Mouse (Mus musculus) natural killer cell, adult 2 months (primary cell): ENCODE measurements at regions not wholly inside any gene's neighbourhood (a gene's known extent, or its start where the extent isn't known, plus 50 kb on each side); places are given as distances from the start of the nearest gene placed in this dataset.

ENCODE experiments used
- DNase-seq, 2 experiments: peaks; one replicate each; pipeline ENCODE4 v3.0.0; 2022; ENCODE audit warnings: low spot score in 2 of 2

DNA sequence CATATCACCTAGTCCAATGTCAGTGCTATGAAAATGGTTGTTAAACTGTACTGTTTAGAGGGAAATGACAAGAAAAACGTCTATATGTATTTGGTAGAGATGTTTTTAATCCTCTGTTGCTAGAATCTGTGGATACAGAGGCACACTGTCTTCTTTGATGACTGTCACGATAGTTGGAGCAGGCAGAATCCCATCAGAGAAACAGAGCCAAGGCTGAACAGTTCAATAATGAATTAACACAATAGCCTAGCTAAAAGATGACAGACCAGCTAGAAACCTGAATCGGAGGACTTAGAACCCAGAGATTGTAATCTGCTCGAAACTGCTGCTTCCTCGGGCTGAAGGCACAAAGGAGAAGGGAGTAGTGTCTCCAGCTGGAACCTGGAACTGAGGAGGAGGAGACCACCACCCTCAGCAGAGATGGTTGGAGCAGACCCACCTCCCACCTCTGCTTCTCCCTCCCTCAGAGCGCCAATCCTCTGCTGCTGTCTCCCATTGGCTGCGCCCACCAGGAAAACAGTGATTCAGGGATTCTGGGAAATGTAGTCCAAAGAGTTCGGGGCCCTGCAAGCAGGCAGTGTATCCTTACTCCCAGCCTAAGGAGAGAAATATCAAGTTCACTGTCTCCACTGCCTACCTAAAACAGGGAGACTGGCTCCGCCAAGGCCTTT lies 98.2 kb upstream of the Mgme1 start:
- no peak for DNase-seq

- DNase-seq, result no peak
Measured at GRCm38 (mm10) chr2:144173358-144174106, 96.9 kb upstream of the Mgme1 start.

DNA sequence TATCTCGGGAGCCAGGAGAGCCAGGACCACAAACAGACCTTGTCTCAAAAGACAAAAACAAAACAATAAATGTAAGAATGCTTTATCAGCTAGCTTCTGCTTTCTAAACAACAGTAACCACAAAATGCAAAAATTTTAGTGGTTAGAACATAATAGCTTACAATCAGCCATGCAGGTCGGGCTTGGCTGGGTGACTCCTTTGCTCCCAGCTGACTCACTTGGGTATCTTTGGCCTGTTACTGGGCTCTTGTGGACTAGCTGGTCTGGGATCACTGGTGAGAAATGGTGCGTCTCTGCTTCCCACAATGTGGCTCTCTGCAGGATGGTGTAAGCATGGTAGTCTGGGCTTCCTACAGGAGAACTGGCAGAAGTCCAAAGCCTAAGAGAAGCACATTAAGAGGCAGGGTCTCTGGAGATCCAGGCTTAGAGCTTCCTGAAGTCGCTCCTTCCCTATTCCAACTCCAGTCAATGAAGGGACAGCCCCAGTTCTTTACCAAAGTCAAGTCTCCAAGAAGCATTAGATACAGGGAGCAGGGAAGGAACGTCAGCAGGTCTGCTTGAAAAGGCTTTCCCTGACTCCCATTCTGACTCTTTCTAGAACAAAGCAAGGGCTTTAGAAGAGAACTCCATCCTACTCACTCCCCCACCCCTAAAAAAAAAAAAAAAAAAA lies 96.0 kb upstream of the Mgme1 start:
- peak in 1 of 2 experiments; percentile 8 for DNase-seq

DNA sequence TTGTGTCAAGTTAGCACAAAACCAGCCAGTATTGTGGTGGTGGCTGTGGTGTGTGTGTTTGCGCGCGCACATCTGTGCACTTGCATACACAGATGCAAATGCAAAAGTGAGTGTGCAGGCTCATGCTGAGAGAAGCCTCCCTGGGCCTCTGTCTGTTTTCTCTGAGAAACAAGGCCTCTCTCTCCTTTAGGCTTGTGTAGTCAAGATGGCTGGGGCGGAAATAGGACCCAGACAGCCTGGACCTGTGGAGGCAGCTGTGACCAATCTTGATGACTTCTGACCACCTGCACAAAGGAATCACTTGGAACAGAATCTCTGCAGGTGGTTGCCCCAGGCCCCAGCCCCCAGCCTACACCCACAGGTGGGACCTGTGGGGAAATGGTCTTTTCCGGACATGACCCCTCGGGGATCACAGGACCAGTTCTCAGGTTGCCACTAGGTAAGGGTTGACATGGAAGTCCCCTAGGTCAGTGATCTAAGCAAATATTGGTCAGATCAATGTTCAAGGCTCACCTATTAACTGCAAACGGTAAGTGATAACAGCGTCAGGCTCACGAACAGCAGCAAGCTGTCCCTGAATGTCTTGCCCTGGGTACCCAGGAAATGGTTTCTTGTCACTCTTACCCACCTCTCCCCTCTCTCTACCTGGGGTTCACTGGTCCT lies 93.8 kb upstream of the Mgme1 start:
- no peak for DNase-seq

GRCm38 (mm10) chr2:144177268-144177667 lies 93.2 kb upstream of the Mgme1 start:
- no peak for DNase-seq

GRCm38 (mm10) chr2:144177920-144178319 lies 92.5 kb upstream of the Mgme1 start:
- no peak for DNase-seq

GRCm38 (mm10) chr2:144182108-144182507 lies 88.4 kb upstream of the Mgme1 start:
- no peak for DNase-seq

DNA sequence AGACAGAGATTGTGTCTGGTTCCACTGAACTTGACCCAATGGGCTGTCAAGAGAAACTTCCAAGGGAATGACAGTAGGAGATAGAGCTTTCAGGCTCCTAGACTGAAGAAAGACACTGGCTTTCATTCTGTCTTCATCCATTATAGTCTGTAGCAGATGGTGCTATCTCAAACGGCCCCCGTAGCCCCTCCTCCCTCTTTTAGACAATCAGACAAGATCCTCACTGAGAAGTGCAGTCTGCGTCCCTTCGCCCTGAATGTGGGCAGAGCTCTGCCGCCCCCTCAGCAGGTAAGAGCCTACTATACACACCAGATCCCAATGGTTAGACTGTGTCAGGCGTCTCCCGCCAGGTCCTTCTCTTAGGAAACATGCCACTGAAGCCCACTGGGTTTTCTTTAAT lies 87.9 kb upstream of the Mgme1 start:
- no peak for DNase-seq

DNA sequence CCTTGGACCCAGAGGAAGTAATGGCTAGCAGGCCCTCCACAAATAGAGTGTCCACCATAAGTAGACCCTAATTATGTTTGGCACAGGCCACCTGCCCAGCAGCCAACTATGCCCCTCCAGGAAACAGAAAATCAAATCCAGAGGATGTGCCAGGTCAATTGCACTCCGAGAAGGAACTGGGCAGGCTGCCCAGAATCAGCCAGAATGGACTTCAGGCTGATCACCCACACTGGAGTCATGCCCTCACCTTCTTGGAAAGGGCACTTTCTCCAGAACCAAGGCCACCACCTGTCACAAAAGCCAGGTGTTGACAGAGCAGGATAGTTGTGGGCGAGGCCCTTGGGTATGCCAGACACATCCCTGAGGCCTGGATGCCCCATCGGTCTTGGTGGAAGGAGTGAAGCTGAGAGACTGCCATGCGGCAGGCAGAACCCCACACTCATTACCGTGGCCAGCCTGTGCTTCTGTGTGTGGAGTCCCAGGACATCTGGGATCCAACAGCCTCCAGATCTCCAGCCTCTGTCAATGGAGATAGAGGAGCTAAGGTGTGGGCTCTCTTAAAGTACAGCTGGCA lies 87.0 kb upstream of the Mgme1 start:
- DNase-seq, result no peak

- no peak for DNase-seq
Measured at GRCm38 (mm10) chr2:144185175-144185574, 85.3 kb upstream of the Mgme1 start.

- DNase-seq, result no peak
Measured at GRCm38 (mm10) chr2:144186426-144186825, 84.0 kb upstream of the Mgme1 start.

- no peak for DNase-seq
Measured at GRCm38 (mm10) chr2:144188076-144188475, 82.4 kb upstream of the Mgme1 start.

DNA sequence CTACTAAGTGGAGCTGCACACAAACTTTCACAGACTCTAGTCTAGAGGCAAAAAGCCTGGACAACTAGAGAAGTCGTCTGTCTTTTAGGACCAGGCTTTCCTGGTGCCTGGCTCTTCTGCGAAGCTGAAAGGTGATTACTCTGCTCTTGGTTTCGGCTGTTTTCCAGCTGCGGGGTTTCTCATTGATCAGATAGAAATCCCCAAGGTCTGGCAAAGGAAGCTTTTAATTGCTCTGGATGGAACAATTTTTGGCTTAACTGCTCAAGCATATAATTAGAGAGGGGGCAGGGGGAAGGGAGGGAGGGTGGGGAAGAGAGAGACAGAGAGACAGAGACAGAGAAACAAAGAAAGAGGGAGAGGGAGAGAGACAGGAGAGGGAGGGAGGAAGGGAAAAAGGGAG lies 82.0 kb upstream of the Mgme1 start:
- no peak for DNase-seq

GRCm38 (mm10) chr2:144189756-144190155 lies 80.7 kb upstream of the Mgme1 start:
- DNase-seq, result no peak

GRCm38 (mm10) chr2:144191018-144191417 lies 79.4 kb upstream of the Mgme1 start:
- DNase-seq, result no peak

GRCm38 (mm10) chr2:144191707-144192106 lies 78.8 kb upstream of the Mgme1 start:
- no peak for DNase-seq

DNA sequence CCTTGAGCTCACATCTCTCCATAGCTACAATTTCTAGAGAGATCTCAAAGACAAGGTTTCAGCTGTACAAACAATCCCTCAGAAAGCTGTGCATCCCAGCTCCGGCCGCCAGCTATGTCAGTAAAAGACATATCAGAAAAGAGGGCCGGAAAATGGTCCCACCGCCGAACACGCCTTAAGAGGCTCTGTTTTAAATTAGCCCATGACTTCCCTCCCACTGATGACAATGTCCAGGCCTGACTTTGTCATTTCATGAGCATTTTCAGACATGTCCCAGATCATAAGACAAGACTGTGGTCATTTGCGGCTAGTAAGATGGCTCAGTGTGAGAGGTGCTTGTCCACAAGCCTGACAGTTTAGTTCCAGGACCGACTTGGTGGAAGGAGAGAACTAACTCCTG lies 78.0 kb upstream of the Mgme1 start:
- DNase-seq, result no peak

DNA sequence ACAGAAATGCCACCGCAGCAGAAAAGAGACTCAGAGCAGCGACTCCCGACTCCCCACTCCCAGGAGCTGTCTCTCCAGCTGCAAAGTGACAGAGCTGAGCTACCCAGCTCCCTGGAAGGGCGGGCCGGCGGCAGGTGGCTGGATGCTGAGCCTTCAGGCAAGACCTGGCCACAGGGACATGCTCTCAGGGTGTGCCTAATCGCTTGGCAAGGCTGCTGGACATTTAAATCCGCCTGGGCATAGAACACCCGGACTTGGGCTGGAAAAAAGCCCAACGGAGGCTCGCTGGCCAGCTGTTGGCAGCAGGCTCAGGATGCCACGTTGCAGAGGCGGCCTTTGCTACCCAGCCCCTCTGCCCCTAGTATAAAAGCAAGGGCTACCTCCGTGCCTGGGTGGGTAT lies 74.6 kb upstream of the Mgme1 start:
- DNase-seq, result no peak

DNA sequence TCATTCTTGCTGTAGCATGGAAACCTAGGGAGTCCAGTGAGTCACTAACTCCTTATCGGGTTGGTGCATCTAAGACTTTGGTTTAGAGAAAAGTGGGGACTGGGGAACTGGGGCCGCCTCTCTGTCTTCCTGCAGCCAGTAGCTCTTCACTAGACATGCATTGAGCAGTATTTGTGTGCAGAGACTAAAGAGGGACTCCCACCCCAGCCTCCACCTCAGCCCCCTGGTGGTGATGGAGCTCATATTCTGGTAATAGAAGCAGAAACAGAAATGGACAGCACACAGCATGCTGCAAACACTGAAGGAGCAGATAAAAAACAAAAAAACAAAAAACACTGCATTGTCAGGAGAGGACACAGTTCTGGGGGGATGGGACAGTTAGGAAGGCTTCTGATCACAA lies 73.3 kb upstream of the Mgme1 start:
- DNase-seq, result peak in 1 of 2 experiments; percentile 32

DNA sequence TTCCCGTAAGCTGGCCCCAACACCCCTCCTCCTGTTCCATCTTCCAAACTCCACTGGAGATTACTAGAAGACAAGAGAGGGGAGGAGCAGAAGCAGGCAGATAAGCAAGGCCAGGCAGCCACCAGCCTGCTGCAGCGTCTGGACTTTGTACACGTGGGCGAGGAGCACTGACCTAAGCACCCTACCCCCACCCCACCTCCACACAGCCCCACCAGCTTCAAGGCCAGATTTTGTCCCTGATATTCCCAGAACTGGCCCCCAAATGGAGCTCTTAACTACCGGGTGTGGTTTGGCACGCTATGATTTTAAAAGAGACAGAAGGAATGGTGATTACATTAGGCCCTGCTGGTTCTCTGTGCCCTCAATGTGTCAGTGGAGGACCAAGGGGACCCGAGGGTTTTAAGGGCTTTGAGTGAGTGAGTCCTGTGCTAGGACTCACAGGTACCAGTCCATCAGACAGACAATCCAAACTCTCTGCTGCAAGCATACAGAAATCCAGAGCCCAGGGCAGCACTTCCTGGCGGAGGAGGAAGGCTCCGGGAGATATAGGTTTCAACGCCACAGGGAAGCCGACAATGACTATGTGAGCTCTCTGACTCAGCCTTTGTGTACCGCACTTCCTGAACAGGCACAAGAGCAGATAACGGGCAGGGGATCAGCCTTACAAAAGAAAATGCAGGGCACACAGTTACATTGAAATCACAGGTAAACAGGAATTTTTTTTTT lies 72.0 kb upstream of the Mgme1 start:
- DNase-seq, result no peak
